Mouse (Mus musculus) MEL (cell line): ENCODE data around the gene Gls. TPM values are rescaled to one million over a fixed set of nuclear protein-coding genes. Genes with fewer than 3 reads are reported as not detected.

ENCODE experiments used
- DNase-seq: peaks from one replicate; pipeline ENCODE4 v3.0.0; 2011; ENCODE audit warnings: low read depth, low spot score
- H3K27ac ChIP-seq: 2 replicates; pipeline ENCODE4 v1.5.1; 2012; ENCODE audit warnings: low read depth, mild to moderate bottlenecking, control low read depth, low read length, moderate library complexity; ENCODE audit not compliant: control insufficient read depth
- H3K27me3 ChIP-seq, 2 experiments: fragments of 150-350 bp in 1 of 2; sonication (generic) in 1 of 2; 2 replicates each; pipeline ENCODE4 v1.6.1; 2012; ENCODE audit warnings: low read length in 2 of 2, mild to moderate bottlenecking in 2 of 2, improper control_type of control experiment in 1 of 2, moderate library complexity in 1 of 2; ENCODE audit not compliant: insufficient read depth in 2 of 2, control insufficient read depth in 1 of 2
- H3K36me3 ChIP-seq, 2 experiments: 2 replicates each; pipeline ENCODE4 v1.6.1; 2012 to 2014; ENCODE audit warnings: low read length in 2 of 2, improper control_type of control experiment in 1 of 2, inconsistent platforms in 1 of 2, mild to moderate bottlenecking in 1 of 2; ENCODE audit not compliant: insufficient read depth in 2 of 2, control insufficient read depth in 1 of 2
- H3K4me1 ChIP-seq, 2 experiments: fragments of 150-350 bp in 1 of 2; sonication (generic) in 1 of 2; 2 replicates each; pipeline ENCODE4 v1.6.1; 2012; ENCODE audit warnings: low read length in 2 of 2, improper control_type of control experiment in 1 of 2, mild to moderate bottlenecking in 1 of 2; ENCODE audit not compliant: insufficient read depth in 2 of 2, control insufficient read depth in 1 of 2
- H3K4me3 ChIP-seq, 2 experiments: fragments of 150-350 bp in 1 of 2; sonication (generic) in 1 of 2; 2 replicates each; pipeline ENCODE4 v1.5.1; 2012; ENCODE audit warnings: low read depth in 2 of 2, low read length in 2 of 2, mild to moderate bottlenecking in 2 of 2, moderate library complexity in 2 of 2, control low read depth in 1 of 2, improper control_type of control experiment in 1 of 2; ENCODE audit not compliant: control insufficient read depth in 1 of 2, insufficient read depth in 1 of 2
- H3K79me2 ChIP-seq: 2 replicates; pipeline ENCODE4 v1.6.1; 2012; ENCODE audit warnings: mild to moderate bottlenecking, low read length, moderate library complexity; ENCODE audit not compliant: control insufficient read depth, poor library complexity, insufficient read depth
- H3K9ac ChIP-seq: 2 replicates; pipeline ENCODE4 v1.6.1; 2012; ENCODE audit warnings: low read depth, mild to moderate bottlenecking, control low read depth, low read length, moderate library complexity; ENCODE audit not compliant: control insufficient read depth, poor library complexity, severe bottlenecking
- H3K9me3 ChIP-seq: fragments of 150-350 bp; sonication (generic); replicated peaks from 2 replicates; pipeline ENCODE4 v1.6.1; 2012; ENCODE audit warnings: mild to moderate bottlenecking, low read length, improper control_type of control experiment, moderate library complexity; ENCODE audit not compliant: insufficient read depth
- BHLHE40 ChIP-seq: IDR thresholded peaks from 2 replicates; pipeline ENCODE4 v1.6.1; 2012; ENCODE audit warnings: low read depth, mild to moderate bottlenecking, inconsistent platforms, low read length, improper control_type of control experiment, borderline replicate concordance
- CHD2 ChIP-seq: IDR thresholded peaks from 2 replicates; pipeline ENCODE4 v1.6.1; 2011; ENCODE audit warnings: low read length, improper control_type of control experiment
- CTCF ChIP-seq, 3 experiments: IDR thresholded peaks in 2 of 3; conservative IDR thresholded peaks in 1 of 3; 2 replicates each; pipeline ENCODE4 v1.5.1; 2011 to 2012; ENCODE audit warnings: low read length in 3 of 3, low read depth in 2 of 3, mild to moderate bottlenecking in 2 of 3, improper control_type of control experiment in 1 of 3, inconsistent platforms in 1 of 3, mixed read lengths in 1 of 3, moderate library complexity in 1 of 3; ENCODE audit not compliant: control insufficient read depth in 1 of 3, insufficient read depth in 1 of 3, poor library complexity in 1 of 3, severe bottlenecking in 1 of 3
- E2F4 ChIP-seq: IDR thresholded peaks from 2 replicates; pipeline ENCODE4 v1.6.1; 2011; ENCODE audit warnings: low read depth, low read length, improper control_type of control experiment, borderline replicate concordance
- ELF1 ChIP-seq: IDR thresholded peaks from 2 replicates; pipeline ENCODE4 v1.6.1; 2014; ENCODE audit warnings: low read depth, mild to moderate bottlenecking, inconsistent platforms, low read length, improper control_type of control experiment, moderate library complexity
- EP300 ChIP-seq, 2 experiments: IDR thresholded peaks; 2 replicates each; pipeline ENCODE4 v1.6.1; 2011; ENCODE audit warnings: improper control_type of control experiment in 2 of 2, low read length in 2 of 2, low read depth in 1 of 2, mild to moderate bottlenecking in 1 of 2
- GABPA ChIP-seq: IDR thresholded peaks from 2 replicates; pipeline ENCODE4 v1.6.1; 2012; ENCODE audit warnings: low read depth, mild to moderate bottlenecking, inconsistent platforms, low read length, improper control_type of control experiment, moderate library complexity
- HCFC1 ChIP-seq: IDR thresholded peaks from 2 replicates; pipeline ENCODE4 v1.6.1; 2012; ENCODE audit warnings: low read depth, mild to moderate bottlenecking, inconsistent platforms, low read length, improper control_type of control experiment, moderate library complexity
- KAT2A ChIP-seq: conservative IDR thresholded peaks from 2 replicates; pipeline ENCODE4 v1.6.1; 2012; ENCODE audit warnings: low read depth, low read length, improper control_type of control experiment, inconsistent platforms
- MAFK ChIP-seq: IDR thresholded peaks from 2 replicates; pipeline ENCODE4 v1.6.1; 2011; ENCODE audit warnings: low read depth, mild to moderate bottlenecking, low read length, improper control_type of control experiment, borderline replicate concordance
- MAX ChIP-seq: IDR thresholded peaks from 2 replicates; pipeline ENCODE4 v1.6.1; 2011; ENCODE audit warnings: low read length, improper control_type of control experiment
- MXI1 ChIP-seq: IDR thresholded peaks from 2 replicates; pipeline ENCODE4 v1.6.1; 2011; ENCODE audit warnings: mild to moderate bottlenecking, low read depth, low read length, improper control_type of control experiment
- NELFE ChIP-seq: IDR thresholded peaks from 2 replicates; pipeline ENCODE4 v1.6.1; 2011; ENCODE audit warnings: low read depth, low read length, improper control_type of control experiment
- NRF1 ChIP-seq: IDR thresholded peaks from 2 replicates; pipeline ENCODE4 v1.6.1; 2014; ENCODE audit warnings: low read depth, mild to moderate bottlenecking, inconsistent platforms, low read length, improper control_type of control experiment, moderate library complexity; ENCODE audit not compliant: poor library complexity, insufficient read depth, severe bottlenecking
- POLR2A ChIP-seq, 2 experiments: IDR thresholded peaks; 2 replicates each; pipeline ENCODE4 v1.6.1; 2011 to 2012; ENCODE audit warnings: low read length in 2 of 2, mild to moderate bottlenecking in 2 of 2, control low read depth in 1 of 2, improper control_type of control experiment in 1 of 2, low read depth in 1 of 2, moderate library complexity in 1 of 2; ENCODE audit not compliant: control insufficient read depth in 1 of 2, insufficient read depth in 1 of 2, poor library complexity in 1 of 2
- POLR2AphosphoS2 ChIP-seq: IDR thresholded peaks from 2 replicates; pipeline ENCODE4 v1.6.1; 2011; ENCODE audit warnings: low read length, improper control_type of control experiment
- POLR2AphosphoS5 ChIP-seq: IDR thresholded peaks from 2 replicates; pipeline ENCODE4 v1.6.1; 2012; ENCODE audit warnings: low read depth, borderline replicate concordance, mild to moderate bottlenecking, inconsistent platforms, low read length, moderate library complexity, mixed read lengths
- RAD21 ChIP-seq: IDR thresholded peaks from 2 replicates; pipeline ENCODE4 v1.6.1; 2011; ENCODE audit warnings: mild to moderate bottlenecking, low read depth, low read length, improper control_type of control experiment
- RCOR1 ChIP-seq: IDR thresholded peaks from 2 replicates; pipeline ENCODE4 v1.6.1; 2012; ENCODE audit warnings: low read depth, mild to moderate bottlenecking, inconsistent platforms, low read length, improper control_type of control experiment
- SMC3 ChIP-seq: IDR thresholded peaks from 2 replicates; pipeline ENCODE4 v1.6.1; 2011; ENCODE audit warnings: low read depth, low read length, improper control_type of control experiment
- TAL1 ChIP-seq: IDR thresholded peaks from 2 replicates; pipeline ENCODE4 v1.6.1; 2012; ENCODE audit warnings: mild to moderate bottlenecking, inconsistent platforms, low read length, moderate library complexity, mixed read lengths
- USF1 ChIP-seq: IDR thresholded peaks from 2 replicates; pipeline ENCODE4 v1.6.1; 2014; ENCODE audit warnings: low read depth, mild to moderate bottlenecking, inconsistent platforms, low read length, improper control_type of control experiment, moderate library complexity
- ZMIZ1 ChIP-seq: IDR thresholded peaks from 2 replicates; pipeline ENCODE4 v1.6.1; 2012; ENCODE audit warnings: low read depth, mild to moderate bottlenecking, inconsistent platforms, low read length, improper control_type of control experiment, moderate library complexity
- ZNF384 ChIP-seq: IDR thresholded peaks from 2 replicates; pipeline ENCODE4 v1.6.1; 2012; ENCODE audit warnings: low read depth, mild to moderate bottlenecking, inconsistent platforms, low read length, improper control_type of control experiment
- polyA plus RNA-seq, 2 experiments: library from polyadenylated mRNA; stranded (reverse) in 1 of 2; unstranded in 1 of 2; fragments of >175 nt in 1 of 2; fragments of >200 nt in 1 of 2; gene quantifications; 2 replicates each; pipeline versions ENCODE4 v1.2.1 to v1.2.4; 2012; ENCODE audit warnings: low replicate concordance in 2 of 2, low read depth in 1 of 2; ENCODE audit not compliant: insufficient read length in 2 of 2, insufficient read depth in 1 of 2, missing spikeins in 1 of 2
- total RNA-seq: library from RNA; depleted of rRNA; stranded (reverse); fragments of 300-350 nt; gene quantifications from 2 replicates; pipeline ENCODE4 v1.2.3, GENCODE M21; 2012

The Gls gene
- total and polyA plus RNA-seq, 3 experiments, result 57.2 to 121 (median 91.9) TPM

GRCm38 (mm10) chr1:52133254-52133653, 99.8 kb downstream of the Gls start:
- Histone ChIP-seq H3K4me1 (no peaks in the 10 kb centered on the region), H3K27me3 (no peaks in the 10 kb centered on the region), H3K79me2 (no peaks in the 10 kb centered on the region), H3K27ac (no peak overlapping the region), H3K9ac (no peak overlapping the region), H3K4me3 (no peak overlapping the region), H3K36me3 (no peaks in the 10 kb centered on the region; a peak in 2 of 4 replicates), H3K9me3 (no peaks in the 10 kb centered on the region)
- TF ChIP-seq ELF1 (no peak), POLR2AphosphoS5 (no peak), NELFE (no peak), SMC3 (no peak), HCFC1 (no peak), EP300 (IDR thresholded peaks at IDR 0.05; ENCODE audit: low read depth in 1 of 2, low read length in 2 of 2) (no peak), ZNF384 (no peak), RCOR1 (no peak), CTCF (IDR thresholded peaks at IDR 0.05 in 2 of 3, conservative IDR thresholded peaks at IDR 0.05 in 1 of 3; ENCODE audit: control insufficient read depth in 1 of 3, insufficient read depth in 1 of 3, low read depth in 2 of 3, low read length in 3 of 3, poor library complexity in 1 of 3, severe bottlenecking in 1 of 3) (no peak), TAL1 (no peak), KAT2A (no peak), MXI1 (no peak)
- no peak for DNase-seq

GRCm38 (mm10) chr1:52131787-52132377, 101.2 kb downstream of the Gls start:
- Histone ChIP-seq H3K9ac (no peak overlapping the region), H3K36me3 (no peaks in the 10 kb centered on the region; a peak in 2 of 4 replicates), H3K4me3 (no peak overlapping the region), H3K79me2 (no peaks in the 10 kb centered on the region), H3K4me1 (no peaks in the 10 kb centered on the region), H3K9me3 (no peaks in the 10 kb centered on the region), H3K27me3 (no peaks in the 10 kb centered on the region), H3K27ac (no peak overlapping the region)
- DNase-seq, result no peak
- peak in 2 of 3 experiments; percentile 0 to 18; a peak in 1 of 6 replicates for TF ChIP-seq CTCF (IDR thresholded peaks at IDR 0.05 in 2 of 3, conservative IDR thresholded peaks at IDR 0.05 in 1 of 3; ENCODE audit: control insufficient read depth in 1 of 3, insufficient read depth in 1 of 3, low read depth in 2 of 3, low read length in 3 of 3, poor library complexity in 1 of 3, severe bottlenecking in 1 of 3)
- TF ChIP-seq MAX, result no peak

- Histone ChIP-seq H3K79me2 (no peaks in the 10 kb centered on the region), H3K27ac (no peak overlapping the region), H3K9me3 (no peaks in the 10 kb centered on the region), H3K4me1 (no peaks in the 10 kb centered on the region), H3K9ac (no peak overlapping the region), H3K27me3 (no peaks in the 10 kb centered on the region), H3K36me3 (no peaks in the 10 kb centered on the region; a peak in 2 of 4 replicates), H3K4me3 (no peak overlapping the region)
- DNase-seq, result no peak
- no peak for TF ChIP-seq RAD21
- TF ChIP-seq GABPA, result no peak
- no peak for TF ChIP-seq NRF1
- TF ChIP-seq ZMIZ1, result no peak
- TF ChIP-seq CTCF (IDR thresholded peaks at IDR 0.05 in 2 of 3, conservative IDR thresholded peaks at IDR 0.05 in 1 of 3; ENCODE audit: control insufficient read depth in 1 of 3, insufficient read depth in 1 of 3, low read depth in 2 of 3, low read length in 3 of 3, poor library complexity in 1 of 3, severe bottlenecking in 1 of 3), result no peak
- no peak for TF ChIP-seq E2F4
- TF ChIP-seq SMC3, result no peak
- no peak for TF ChIP-seq EP300 (IDR thresholded peaks at IDR 0.05; ENCODE audit: low read depth in 1 of 2, low read length in 2 of 2)
- TF ChIP-seq TAL1, result no peak
- TF ChIP-seq USF1, result no peak
- no peak for TF ChIP-seq MXI1
- no peak for TF ChIP-seq CHD2
- no peak for TF ChIP-seq MAFK
- no peak for TF ChIP-seq POLR2A (IDR thresholded peaks at IDR 0.05; ENCODE audit: control insufficient read depth in 1 of 2, insufficient read depth in 1 of 2, low read depth in 1 of 2, low read length in 2 of 2, poor library complexity in 1 of 2)
- TF ChIP-seq BHLHE40, result no peak
- TF ChIP-seq POLR2AphosphoS2, result no peak
Observed at GRCm38 (mm10) chr1:52129794-52130193, 103.2 kb downstream of the Gls start.
